Mouse (Mus musculus): ENCODE measurements around the gene Ccdc33. TPM values are rescaled to one million over a fixed set of nuclear protein-coding genes. Genes with fewer than 3 reads are reported as not detected.

The Ccdc33 gene
- polyA plus RNA-seq, 1 experiment from 2014 or later: not detected

DNA sequence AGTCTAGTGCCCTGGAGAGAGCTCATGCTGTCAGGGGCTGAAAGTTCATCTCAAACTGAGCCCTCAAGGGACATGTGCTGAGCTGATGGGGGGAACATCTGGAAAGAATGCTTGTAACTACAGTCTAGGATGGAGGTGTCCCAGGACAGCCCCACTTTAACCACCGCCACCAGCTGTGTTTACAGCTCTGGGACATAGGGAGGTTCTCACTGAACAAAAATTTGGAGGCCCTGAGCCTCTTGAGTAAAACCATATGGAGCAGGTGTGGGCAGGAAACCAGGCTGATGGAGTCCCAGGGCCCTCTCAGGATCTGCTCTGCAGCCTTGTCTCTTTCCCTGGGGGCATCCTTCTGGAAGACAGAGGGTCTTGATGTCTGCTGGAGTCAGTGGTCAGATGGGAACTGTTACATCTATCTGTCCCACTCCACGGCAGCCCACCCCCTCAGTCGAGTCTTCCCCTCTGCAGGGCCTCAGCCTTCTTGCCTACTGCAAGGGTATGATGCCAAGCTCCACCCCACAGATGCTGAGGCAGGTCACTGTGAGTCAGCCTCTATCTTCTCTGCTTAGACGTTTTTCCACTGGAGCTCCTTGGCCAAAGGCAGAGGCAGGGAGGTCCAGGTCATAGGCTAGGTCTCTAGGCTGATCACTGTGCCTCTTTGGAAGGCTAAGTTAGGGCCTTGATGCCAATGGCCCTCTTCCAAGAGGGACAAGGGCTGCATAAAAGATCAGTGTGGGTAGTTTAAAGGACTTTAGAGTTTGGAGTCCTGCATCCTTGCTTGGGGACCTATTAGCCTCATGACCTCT, 26.8 kb downstream of the Ccdc33 start:
- H3K36me3 ChIP-seq: no peaks in the 10 kb centered on the region
- H3K9me3 ChIP-seq (replicated peaks): no peaks in the 10 kb centered on the region
- peaks cover 15% of the 10 kb centered on the region for H3K27me3 ChIP-seq
- H3K4me3 ChIP-seq: no peak overlapping the region
- H3K4me1 ChIP-seq (replicated peaks): peaks cover 3% of the 10 kb centered on the region; the same call in 1 of the 2 replicates
- no peak for ATAC-seq (replicated peaks; ENCODE audit: insufficient number of reproducible peaks, insufficient read depth, low FRiP score, low read depth)
- no peak overlapping the region for H3K27ac ChIP-seq
- WGBS: 41% methylated on average over 4 of the region's 4 CpGs
- no peak overlapping the region for H3K4me2 ChIP-seq
- H3K9ac ChIP-seq: no peak overlapping the region

DNA sequence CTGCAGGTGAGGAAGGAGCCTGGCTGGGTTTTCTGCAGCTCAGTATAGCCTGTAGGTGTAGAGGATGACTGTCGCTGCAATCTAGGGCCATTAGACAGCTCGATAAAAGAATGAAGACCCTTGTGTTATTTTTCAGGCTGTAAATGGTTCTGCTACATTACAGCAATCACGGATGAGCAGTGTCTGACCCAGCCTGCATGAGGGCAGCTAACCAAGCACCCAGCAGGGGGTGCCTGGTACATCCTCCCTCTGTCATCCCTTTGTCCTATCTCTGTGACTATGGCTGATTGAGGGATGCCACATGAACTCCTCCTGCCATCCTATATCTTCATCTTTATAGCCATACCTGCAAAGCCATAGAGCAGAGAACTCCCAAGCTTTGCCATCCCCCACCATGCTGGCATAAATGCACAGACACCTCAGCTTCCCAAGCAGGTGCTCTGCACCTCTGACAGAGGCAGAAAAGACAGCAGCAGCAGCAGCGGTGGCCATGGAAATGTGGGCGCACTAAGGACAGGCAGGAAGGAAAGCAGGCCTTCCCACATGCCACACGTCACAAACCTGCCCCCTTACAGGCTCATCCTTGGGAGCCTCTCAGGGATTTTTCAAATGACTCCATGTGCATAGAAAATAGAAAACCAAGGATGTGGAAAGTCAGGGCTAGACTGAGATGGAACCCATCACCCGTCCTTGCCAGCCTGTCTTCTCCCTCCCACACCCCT, 31.2 kb downstream of the Ccdc33 start:
- H3K27me3 ChIP-seq: peaks cover 30% of the 10 kb centered on the region
- no peak for ATAC-seq (replicated peaks; ENCODE audit: insufficient number of reproducible peaks, insufficient read depth, low FRiP score, low read depth)
- 57% methylated on average over 7 of the region's 7 CpGs for whole genome bisulfite sequencing
- peaks cover 12% of the 10 kb centered on the region; the same call in 1 of the 2 replicates for H3K4me1 ChIP-seq (replicated peaks)
- no peak overlapping the region for H3K27ac ChIP-seq
- no peaks in the 10 kb centered on the region for H3K9me3 ChIP-seq (replicated peaks)
- H3K4me2 ChIP-seq: no peak overlapping the region
- H3K36me3 ChIP-seq: no peaks in the 10 kb centered on the region
- no peak overlapping the region for H3K4me3 ChIP-seq
- no peak overlapping the region for H3K9ac ChIP-seq

DNA sequence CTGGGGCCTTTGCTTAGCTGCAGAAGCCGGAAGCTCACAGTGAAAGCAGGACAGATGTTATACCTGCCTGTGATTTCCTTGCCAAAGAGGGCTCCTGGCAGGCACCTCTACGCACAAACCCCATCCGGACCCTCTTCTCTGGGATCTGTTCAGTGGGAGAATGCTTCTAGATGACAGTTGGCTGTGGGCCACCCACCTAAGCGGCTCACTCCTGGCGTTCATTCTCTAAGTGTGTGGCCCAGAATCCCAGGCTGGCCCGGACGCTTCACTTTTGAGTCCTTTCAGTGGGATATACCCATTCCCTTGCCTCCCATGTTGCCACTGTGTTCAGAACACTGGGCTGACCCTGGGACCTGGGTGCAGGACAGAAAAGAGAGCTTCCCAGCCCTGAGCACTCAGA, 31.8 kb downstream of the Ccdc33 start:
- H3K4me3 ChIP-seq: no peak overlapping the region
- H3K27ac ChIP-seq: no peak overlapping the region
- H3K4me1 ChIP-seq (replicated peaks): peaks cover 12% of the 10 kb centered on the region; the same call in 1 of the 2 replicates
- peaks cover 30% of the 10 kb centered on the region for H3K27me3 ChIP-seq
- H3K36me3 ChIP-seq: no peaks in the 10 kb centered on the region
- 62% methylated on average over 7 of the region's 7 CpGs for WGBS
- no peak overlapping the region for H3K4me2 ChIP-seq
- H3K9ac ChIP-seq: no peak overlapping the region
- no peak for ATAC-seq (replicated peaks; ENCODE audit: insufficient number of reproducible peaks, insufficient read depth, low FRiP score, low read depth)
- no peaks in the 10 kb centered on the region for H3K9me3 ChIP-seq (replicated peaks)

GRCm38 (mm10) chr9:58086203-58086602, 32.4 kb downstream of the Ccdc33 start:
- peaks cover 9% of the 10 kb centered on the region; the same call in 1 of the 2 replicates for H3K4me1 ChIP-seq (replicated peaks)
- no peaks in the 10 kb centered on the region for H3K36me3 ChIP-seq
- no peak overlapping the region for H3K27ac ChIP-seq
- 38% methylated on average over 9 of the region's 9 CpGs for WGBS
- H3K4me3 ChIP-seq: no peak overlapping the region
- peaks cover 30% of the 10 kb centered on the region for H3K27me3 ChIP-seq
- ATAC-seq (replicated peaks; ENCODE audit: insufficient number of reproducible peaks, insufficient read depth, low FRiP score, low read depth): no peak
- no peak overlapping the region for H3K4me2 ChIP-seq
- H3K9me3 ChIP-seq (replicated peaks): no peaks in the 10 kb centered on the region
- no peak overlapping the region for H3K9ac ChIP-seq

- Histone ChIP-seq H3K4me1 (replicated peaks) (peaks cover 9% of the 10 kb centered on the region; the same call in 1 of the 2 replicates), H3K4me2 (no peak overlapping the region), H3K4me3 (no peak overlapping the region), H3K9ac (no peak overlapping the region), H3K36me3 (no peaks in the 10 kb centered on the region), H3K27me3 (peaks cover 35% of the 10 kb centered on the region), H3K9me3 (replicated peaks) (no peaks in the 10 kb centered on the region), H3K27ac (no peak overlapping the region)
- 25% methylated on average over 2 of the region's 2 CpGs for WGBS
- ATAC-seq (replicated peaks; ENCODE audit: insufficient number of reproducible peaks, insufficient read depth, low FRiP score, low read depth): no peak
These were observed 33.5 kb downstream of the Ccdc33 start for GRCm38 (mm10) chr9:58085074-58085473.

- H3K27me3 ChIP-seq: peaks cover 35% of the 10 kb centered on the region
- no peak for ATAC-seq (replicated peaks; ENCODE audit: insufficient number of reproducible peaks, insufficient read depth, low FRiP score, low read depth)
These were observed 34.0 kb downstream of the Ccdc33 start for GRCm38 (mm10) chr9:58084586-58084985.

GRCm38 (mm10) chr9:58074561-58074960, 44.1 kb downstream of the Ccdc33 start:
- Histone ChIP-seq H3K27ac (no peak overlapping the region), H3K27me3 (peaks cover 43% of the 10 kb centered on the region; the same call in 1 of the 2 replicates)
- WGBS: 44% methylated on average over 3 of the region's 3 CpGs

More at GRCm38 (mm10) chr9:58084586-58084985, 34.0 kb downstream of the Ccdc33 start:
- Histone ChIP-seq H3K9ac (no peak overlapping the region), H3K9me3 (replicated peaks) (no peaks in the 10 kb centered on the region), H3K36me3 (no peaks in the 10 kb centered on the region), H3K4me3 (no peak overlapping the region), H3K4me1 (replicated peaks) (peaks cover 9% of the 10 kb centered on the region; the same call in 1 of the 2 replicates), H3K4me2 (no peak overlapping the region), H3K27ac (no peak overlapping the region)
- 29% methylated on average over 8 of the region's 8 CpGs for WGBS

DNA sequence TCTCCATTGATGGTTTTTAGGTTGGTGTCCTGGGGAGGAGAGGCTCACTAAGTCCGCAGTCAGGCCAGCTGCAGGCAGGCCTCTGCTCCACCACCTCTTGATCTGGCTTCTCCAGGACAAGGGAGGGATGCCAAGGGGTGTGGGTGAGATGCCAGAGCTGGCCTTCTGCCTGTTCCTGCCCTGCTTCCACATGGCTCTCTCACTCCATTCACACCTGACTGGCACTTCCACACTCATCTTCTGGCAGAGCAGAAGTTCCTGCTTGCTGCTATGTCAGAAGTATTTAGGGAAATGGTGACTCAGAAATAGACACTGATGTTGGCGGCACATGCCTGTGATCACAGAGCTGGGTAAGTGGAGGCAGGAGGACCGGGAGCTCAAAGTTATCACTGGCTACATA, 51.1 kb downstream of the Ccdc33 start:
- Histone ChIP-seq H3K4me2 (no peak overlapping the region), H3K27me3 (peaks cover 31% of the 10 kb centered on the region), H3K9me3 (replicated peaks) (no peaks in the 10 kb centered on the region), H3K9ac (no peak overlapping the region), H3K36me3 (no peaks in the 10 kb centered on the region), H3K4me1 (replicated peaks) (peaks cover 25% of the 10 kb centered on the region), H3K27ac (no peak overlapping the region), H3K4me3 (no peak overlapping the region)
- 65% methylated on average over 3 of the region's 3 CpGs for WGBS
- ATAC-seq (replicated peaks; ENCODE audit: insufficient number of reproducible peaks, insufficient read depth, low FRiP score, low read depth): no peak

More at GRCm38 (mm10) chr9:58074561-58074960, 44.1 kb downstream of the Ccdc33 start:
- no peaks in the 10 kb centered on the region for H3K4me1 ChIP-seq (replicated peaks)
- H3K9ac ChIP-seq: no peak overlapping the region
- no peaks in the 10 kb centered on the region for H3K36me3 ChIP-seq
- H3K4me2 ChIP-seq: no peak overlapping the region
- no peaks in the 10 kb centered on the region for H3K9me3 ChIP-seq (replicated peaks)
- ATAC-seq (replicated peaks; ENCODE audit: insufficient number of reproducible peaks, insufficient read depth, low FRiP score, low read depth): no peak
- no peak overlapping the region for H3K4me3 ChIP-seq

- peaks cover 26% of the 10 kb centered on the region for H3K4me1 ChIP-seq (replicated peaks)
- no peak overlapping the region for H3K4me2 ChIP-seq
- H3K9me3 ChIP-seq (replicated peaks): no peaks in the 10 kb centered on the region
- H3K36me3 ChIP-seq: no peaks in the 10 kb centered on the region
- peaks cover 36% of the 10 kb centered on the region for H3K27me3 ChIP-seq
- WGBS: 62% methylated on average over 6 of the region's 6 CpGs
- no peak overlapping the region for H3K27ac ChIP-seq
- no peak overlapping the region for H3K9ac ChIP-seq
- ATAC-seq (replicated peaks; ENCODE audit: insufficient number of reproducible peaks, insufficient read depth, low FRiP score, low read depth): no peak
- H3K4me3 ChIP-seq: no peak overlapping the region
These were observed 51.9 kb downstream of the Ccdc33 start for GRCm38 (mm10) chr9:58066731-58067095.

GRCm38 (mm10) chr9:58065977-58066730, 52.5 kb downstream of the Ccdc33 start:
- Histone ChIP-seq H3K27me3 (peaks cover 36% of the 10 kb centered on the region), H3K4me3 (no peak overlapping the region), H3K4me2 (no peak overlapping the region), H3K27ac (no peak overlapping the region), H3K9me3 (replicated peaks) (no peaks in the 10 kb centered on the region), H3K36me3 (no peaks in the 10 kb centered on the region), H3K9ac (no peak overlapping the region), H3K4me1 (replicated peaks) (peaks cover 28% of the 10 kb centered on the region)
- 57% methylated on average over 6 of the region's 6 CpGs for WGBS
- ATAC-seq (replicated peaks; ENCODE audit: insufficient number of reproducible peaks, insufficient read depth, low FRiP score, low read depth): no peak

DNA sequence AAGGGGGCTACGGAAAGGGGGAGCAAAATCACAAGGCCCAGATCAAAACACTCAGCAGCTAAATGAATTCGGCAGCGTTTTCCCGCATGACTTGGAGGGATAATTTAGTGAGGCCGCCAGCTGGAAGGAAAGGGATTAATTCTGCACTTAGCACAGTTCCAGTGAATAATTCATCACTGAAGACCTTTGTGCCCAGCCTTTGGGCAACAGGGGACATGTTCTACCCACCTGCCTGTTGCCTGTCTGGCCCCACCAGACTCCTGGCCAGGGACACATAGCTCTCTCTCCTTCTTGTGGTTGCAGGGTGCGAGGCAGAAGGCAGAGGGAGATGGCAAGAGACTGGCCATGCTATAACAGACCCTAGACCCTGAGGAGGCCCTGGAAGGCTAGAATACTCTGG, 53.1 kb downstream of the Ccdc33 start:
- H3K4me3 ChIP-seq: no peak overlapping the region
- 66% methylated on average over 6 of the region's 6 CpGs for WGBS

More for the DNA sequence above, 53.1 kb downstream of the Ccdc33 start:
- Histone ChIP-seq H3K9me3 (replicated peaks) (no peaks in the 10 kb centered on the region), H3K27ac (no peak overlapping the region), H3K4me1 (replicated peaks) (peaks cover 30% of the 10 kb centered on the region), H3K27me3 (peaks cover 39% of the 10 kb centered on the region), H3K4me2 (no peak overlapping the region), H3K36me3 (no peaks in the 10 kb centered on the region), H3K9ac (no peak overlapping the region)
- no peak for ATAC-seq (replicated peaks; ENCODE audit: insufficient number of reproducible peaks, insufficient read depth, low FRiP score, low read depth)
